Mouse (Mus musculus) ES-Bruce4 (cell line): ENCODE data around the gene Adat3.

Source experiments
- CTCF ChIP-seq: IDR thresholded peaks from one replicate; pipeline ENCODE4 v1.8.1; 2011; ENCODE audit warnings: low read depth, low read length
- POLR2A ChIP-seq: IDR thresholded peaks from one replicate; pipeline ENCODE4 v1.8.1; 2011; ENCODE audit warnings: low read length; ENCODE audit not compliant: insufficient read depth

- no peak for TF ChIP-seq CTCF
- no peak for TF ChIP-seq POLR2A
Observed at GRCm38 (mm10) chr10:80611905-80612304, 9.2 kb downstream of the Adat3 start.
